Mouse (Mus musculus) ES-E14 (cell line): ENCODE data around the gene Bcl2l14.

Experiments
- HCFC1 ChIP-seq: IDR thresholded peaks from 2 replicates; pipeline ENCODE4 v1.6.1; 2012; ENCODE audit warnings: low read length, inconsistent platforms, borderline replicate concordance; ENCODE audit not compliant: insufficient read depth
- MAFK ChIP-seq: IDR thresholded peaks from 2 replicates; pipeline ENCODE4 v1.6.1; 2014; ENCODE audit warnings: mild to moderate bottlenecking, low read depth, low read length, inconsistent platforms; ENCODE audit not compliant: insufficient read depth
- ZC3H11A ChIP-seq: IDR thresholded peaks from 2 replicates; pipeline ENCODE4 v1.6.1; 2012; ENCODE audit warnings: low read depth, mild to moderate bottlenecking, inconsistent platforms, low read length, borderline replicate concordance
- ZNF384 ChIP-seq: IDR thresholded peaks from 2 replicates; pipeline ENCODE4 v1.6.1; 2012; ENCODE audit warnings: low read depth, low read length, inconsistent platforms

GRCm38 (mm10) chr6:134402914-134403683 lies 7.0 kb downstream of the Bcl2l14 start:
- TF ChIP-seq ZNF384, result no peak
- TF ChIP-seq HCFC1, result no peak; the same call in 1 of the 2 replicates
- no peak for TF ChIP-seq MAFK
- peak; percentile 31; the same call in 1 of the 2 replicates for TF ChIP-seq ZC3H11A
